Mouse (Mus musculus) small intestine, adult 2 months (tissue): ENCODE results near the gene Micu1. TPM values are rescaled to one million over a fixed set of nuclear protein-coding genes. Genes with fewer than 3 reads are reported as not detected.

Experiments used
- H3K27ac ChIP-seq: fragments of 200-500 bp; 2 replicates; pipeline ENCODE4 v1.5.1; 2012; ENCODE audit warnings: low read depth, low read length, control low read depth, inconsistent platforms; ENCODE audit not compliant: insufficient read depth
- H3K27me3 ChIP-seq: fragments of 200-500 bp; 2 replicates; pipeline ENCODE4 v1.6.1; 2012; ENCODE audit warnings: mild to moderate bottlenecking, moderate library complexity, low read length, inconsistent platforms; ENCODE audit not compliant: control insufficient read depth, insufficient read depth
- H3K36me3 ChIP-seq: fragments of 200-500 bp; 2 replicates; pipeline ENCODE4 v1.6.1; 2012; ENCODE audit warnings: mild to moderate bottlenecking, low read length, control low read depth, inconsistent platforms; ENCODE audit not compliant: control insufficient read depth, insufficient read depth
- H3K4me1 ChIP-seq: fragments of 200-500 bp; 2 replicates; pipeline ENCODE4 v1.6.1; 2012; ENCODE audit warnings: low read length, inconsistent platforms, mixed read lengths; ENCODE audit not compliant: control insufficient read depth, insufficient read depth, insufficient read length
- H3K4me3 ChIP-seq: fragments of 200-500 bp; 2 replicates; pipeline ENCODE4 v1.5.1; 2012; ENCODE audit warnings: low read depth, mild to moderate bottlenecking, control low read depth, inconsistent platforms, low read length, moderate library complexity
- CTCF ChIP-seq: fragments of 200-500 bp; IDR thresholded peaks from 2 replicates; pipeline ENCODE4 v1.5.1; 2012; ENCODE audit warnings: low read depth, mild to moderate bottlenecking, control low read depth, inconsistent platforms, low read length, moderate library complexity, mixed read lengths; ENCODE audit not compliant: insufficient replicate concordance, insufficient read length; ENCODE audit errors: extremely low read depth
- POLR2A ChIP-seq: fragments of 200-500 bp; IDR thresholded peaks from 2 replicates; pipeline ENCODE4 v1.6.1; 2012; ENCODE audit warnings: low read depth, mild to moderate bottlenecking, control low read depth, inconsistent platforms, low read length, moderate library complexity
- WGBS: fragments of 180-500 bp; shearing (Covaris S2); methylation state at CpG from one replicate; pipeline ENCODE4 v1.1.7; 2018; 5-methylcytosine and 5-hydroxymethylcytosine counted together
- polyA plus RNA-seq: library from polyadenylated mRNA; depleted of rRNA; stranded (reverse); fragments of >200 nt; gene quantifications from 2 replicates; pipeline ENCODE4 v1.2.3, GENCODE M21; 2012; rRNA removed

Micu1 gene
- polyA plus RNA-seq: 71.1 and 134 TPM in 2 replicates

DNA sequence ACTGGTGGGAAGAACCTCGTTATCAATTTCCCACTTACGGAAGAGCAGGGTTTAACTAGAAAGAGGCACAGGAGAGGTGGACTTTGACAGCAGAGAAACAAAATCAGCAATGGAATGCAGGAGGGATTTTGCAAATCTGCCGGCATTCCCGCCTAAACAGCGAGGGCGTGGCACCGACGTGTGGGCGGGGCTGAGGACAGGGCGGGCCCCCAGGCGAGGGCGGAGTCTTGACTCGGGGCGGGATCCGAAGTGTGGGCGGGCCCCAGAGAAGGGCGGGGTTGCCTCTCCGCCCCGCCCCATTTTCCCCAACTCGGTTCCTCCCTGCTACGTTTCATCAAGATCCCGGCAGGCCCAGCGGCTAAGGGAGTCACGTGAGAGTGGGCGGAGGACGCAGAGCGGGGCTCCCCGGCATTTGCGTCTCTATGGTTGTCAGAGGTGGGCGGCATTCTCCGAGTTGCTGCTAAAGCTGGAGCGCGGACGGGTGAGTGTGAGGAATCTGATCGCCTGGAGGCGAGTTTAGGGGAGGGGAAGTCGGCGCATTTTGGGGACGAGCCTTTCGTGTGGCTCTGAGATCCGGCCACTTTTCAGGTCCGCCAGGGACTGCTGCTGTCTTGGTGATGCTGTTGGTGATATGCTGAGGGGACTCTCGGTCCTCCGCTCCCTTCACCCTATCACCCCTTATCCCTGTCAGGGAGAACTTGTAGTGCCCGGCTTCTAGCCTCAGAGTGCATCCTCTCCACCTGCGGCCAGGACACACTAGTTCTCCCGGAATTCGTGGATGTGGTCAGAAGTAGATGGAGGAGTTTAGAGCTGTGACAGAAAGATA, at the start of gene Micu1:
TSS of gene Micu1 (plus strand) at position 271 of the 826 bp plus-strand sequence.
- peak; percentile 73 for TF ChIP-seq POLR2A
- TF ChIP-seq CTCF: 0 out of 2 replicates have a peak, but pooled peaks have one; percentile 12
- WGBS: 2% methylated on average over 47 of the region's 48 CpGs
- H3K4me1 ChIP-seq: peaks cover 6% of the 10 kb centered on the region; the same call in 1 of the 2 replicates
- H3K36me3 ChIP-seq: no peaks in the 10 kb centered on the region
- H3K27ac ChIP-seq: peak within 1 kb of the TSS; percentile 48
- no peaks in the 10 kb centered on the region for H3K27me3 ChIP-seq
- peak within 1 kb of the TSS; percentile 78 for H3K4me3 ChIP-seq

GRCm38 (mm10) chr10:59656799-59657198, 45.5 kb upstream of the Micu1 start:
- Histone ChIP-seq H3K4me1 (no peaks in the 10 kb centered on the region), H3K36me3 (no peaks in the 10 kb centered on the region), H3K27me3 (no peaks in the 10 kb centered on the region), H3K27ac (no peak overlapping the region), H3K4me3 (no peak overlapping the region)
- no peak for TF ChIP-seq CTCF
- no peak for TF ChIP-seq POLR2A
- WGBS: 81% methylated on average over 13 of the region's 13 CpGs

- no peaks in the 10 kb centered on the region for H3K36me3 ChIP-seq
- WGBS: 60% methylated on average over 2 of the region's 2 CpGs
- no peaks in the 10 kb centered on the region for H3K27me3 ChIP-seq
- H3K4me1 ChIP-seq: peaks cover 16% of the 10 kb centered on the region; the same call in 1 of the 2 replicates
- no peak overlapping the region for H3K27ac ChIP-seq
- H3K4me3 ChIP-seq: no peak overlapping the region
- TF ChIP-seq CTCF (no peak), POLR2A (no peak)
Measured at GRCm38 (mm10) chr10:59664765-59665164, 37.5 kb upstream of the Micu1 start.

GRCm38 (mm10) chr10:59665503-59666291, 36.6 kb upstream of the Micu1 start:
- H3K27ac ChIP-seq: no peak overlapping the region
- TF ChIP-seq POLR2A (no peak), CTCF (no peak)
- peaks cover 16% of the 10 kb centered on the region; the same call in 1 of the 2 replicates for H3K4me1 ChIP-seq
- no peaks in the 10 kb centered on the region for H3K36me3 ChIP-seq
- H3K4me3 ChIP-seq: no peak overlapping the region
- H3K27me3 ChIP-seq: no peaks in the 10 kb centered on the region
- 80% methylated on average over 13 of the region's 13 CpGs for WGBS

- H3K27ac ChIP-seq: 0 out of 2 replicates have a peak overlapping the region, but pooled peaks have one; percentile 11
- WGBS: 17% methylated on average over 6 of the region's 6 CpGs
- TF ChIP-seq CTCF (no peak), POLR2A (no peak)
- H3K4me3 ChIP-seq: no peak overlapping the region
- H3K4me1 ChIP-seq: peaks cover 16% of the 10 kb centered on the region; the same call in 1 of the 2 replicates
- H3K27me3 ChIP-seq: no peaks in the 10 kb centered on the region
- H3K36me3 ChIP-seq: no peaks in the 10 kb centered on the region
Measured at GRCm38 (mm10) chr10:59667377-59667776, 34.9 kb upstream of the Micu1 start.

- 64% methylated on average over 7 of the region's 7 CpGs for WGBS
- Histone ChIP-seq H3K36me3 (no peaks in the 10 kb centered on the region), H3K27ac (no peak overlapping the region), H3K27me3 (no peaks in the 10 kb centered on the region), H3K4me3 (no peak overlapping the region), H3K4me1 (peaks cover 20% of the 10 kb centered on the region; the same call in 1 of the 2 replicates)
- TF ChIP-seq CTCF (no peak), POLR2A (no peak)
Measured at GRCm38 (mm10) chr10:59668491-59668890, 33.8 kb upstream of the Micu1 start.
